Mouse (Mus musculus) brain, embryonic 14.5 days (tissue): ENCODE measurements around the gene Dcun1d4.

Source experiments
- CTCF ChIP-seq: fragments of 200-500 bp; IDR thresholded peaks from 2 replicates; pipeline ENCODE4 v1.5.1; 2012; ENCODE audit warnings: inconsistent platforms, mild to moderate bottlenecking, moderate library complexity, borderline replicate concordance; ENCODE audit not compliant: insufficient read depth, insufficient read length; ENCODE audit errors: extremely low read depth
- POLR2A ChIP-seq: fragments of 200-500 bp; IDR thresholded peaks from 2 replicates; pipeline ENCODE4 v1.6.1; 2012; ENCODE audit warnings: mild to moderate bottlenecking, inconsistent platforms, borderline replicate concordance; ENCODE audit not compliant: poor library complexity, insufficient read depth, insufficient read length, severe bottlenecking; ENCODE audit errors: extremely low read depth

DNA sequence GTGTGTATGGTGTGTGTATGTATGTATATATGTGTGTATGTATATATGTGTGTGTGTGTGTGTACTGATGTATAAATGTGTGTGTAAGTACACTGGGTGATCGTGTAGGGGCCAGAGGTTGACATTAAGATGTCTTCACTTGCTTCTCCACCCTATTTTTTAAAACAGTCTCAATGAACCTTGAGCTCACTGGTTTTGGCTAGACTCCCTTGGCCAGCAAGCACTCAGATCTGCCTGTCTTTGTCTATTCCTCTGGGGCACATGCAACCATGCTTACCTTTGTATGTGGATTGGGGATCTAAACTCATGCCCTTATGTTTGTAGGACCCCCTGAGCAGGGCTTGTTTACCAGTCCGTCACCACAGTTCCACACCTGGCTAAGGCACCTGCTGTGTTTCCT lies 33.4 kb downstream of the Dcun1d4 start:
- no peak for TF ChIP-seq CTCF
- no peak for TF ChIP-seq POLR2A
